Mouse (Mus musculus) midbrain, embryonic 16.5 days (tissue): ENCODE measurements around the gene Prim1. TPM values are rescaled to one million over a fixed set of nuclear protein-coding genes. Genes with fewer than 3 reads are reported as not detected.
"Not testable (repeated sequence)": the region's sequence is repeated elsewhere in the genome, so short reads cannot be mapped to it uniquely, and the experiment has no call there.

Experiments used
- ATAC-seq: fragments of 200-750 bp; cut with Nextera tagmentation; 2 replicates; pipeline ENCODE4 v1.8.0; 2017; ENCODE audit warnings: moderate TSS enrichment
- H3K27ac ChIP-seq: fragments of 300-500 bp; sonication (generic); 2 replicates; pipeline ENCODE4 v1.5.1; 2014; ENCODE audit warnings: mild to moderate bottlenecking, low read length, mixed read lengths
- H3K27me3 ChIP-seq: fragments of 300-500 bp; sonication (generic); 2 replicates; pipeline ENCODE4 v1.6.1; 2014; ENCODE audit warnings: low read depth, low read length, mixed read lengths; ENCODE audit not compliant: control insufficient read depth, insufficient read depth
- H3K36me3 ChIP-seq: fragments of 300-500 bp; sonication (generic); 2 replicates; pipeline ENCODE4 v1.6.1; 2014; ENCODE audit warnings: mild to moderate bottlenecking, low read length, moderate library complexity, mixed read lengths; ENCODE audit not compliant: control insufficient read depth, insufficient read depth
- H3K4me1 ChIP-seq: fragments of 300-500 bp; sonication (generic); 2 replicates; pipeline ENCODE4 v1.6.1; 2014; ENCODE audit warnings: mild to moderate bottlenecking, low read length, mixed read lengths; ENCODE audit not compliant: control insufficient read depth, insufficient read depth
- H3K4me2 ChIP-seq: fragments of 300-500 bp; sonication (generic); 2 replicates; pipeline ENCODE4 v1.6.1; 2014; ENCODE audit warnings: mild to moderate bottlenecking, low read length, mixed read lengths
- H3K4me3 ChIP-seq: fragments of 300-500 bp; sonication (generic); 2 replicates; pipeline ENCODE4 v1.5.1; 2014; ENCODE audit warnings: low read depth, mild to moderate bottlenecking, low read length, moderate library complexity, mixed read lengths
- H3K9ac ChIP-seq: fragments of 300-500 bp; sonication (generic); 2 replicates; pipeline ENCODE4 v1.6.1; 2014; ENCODE audit warnings: low read depth, low read length, mixed read lengths
- H3K9me3 ChIP-seq: fragments of 300-500 bp; sonication (generic); replicated peaks from 2 replicates; pipeline ENCODE4 v1.6.1; 2014; ENCODE audit warnings: mild to moderate bottlenecking, low read length, mixed read lengths; ENCODE audit not compliant: control insufficient read depth, poor library complexity, severe bottlenecking
- WGBS: fragments of 180-500 bp; shearing (Covaris S2); extraction: QIAGEN DNeasy Blood & Tissue Kit; methylation state at CpG from one replicate; pipeline ENCODE4 v1.1.7; 2014; 5-methylcytosine and 5-hydroxymethylcytosine counted together
- polyA plus RNA-seq: library from polyadenylated mRNA; unstranded; fragments of >200 nt; fragmentation: Nextera tagmentation; extraction: Ambion mirVana; gene quantifications from 2 replicates; pipeline ENCODE4 v1.2.1, GENCODE M21; 2015

The Prim1 gene
- polyA plus RNA-seq, 1 experiment from 2014 or later, result 40.1 TPM

DNA sequence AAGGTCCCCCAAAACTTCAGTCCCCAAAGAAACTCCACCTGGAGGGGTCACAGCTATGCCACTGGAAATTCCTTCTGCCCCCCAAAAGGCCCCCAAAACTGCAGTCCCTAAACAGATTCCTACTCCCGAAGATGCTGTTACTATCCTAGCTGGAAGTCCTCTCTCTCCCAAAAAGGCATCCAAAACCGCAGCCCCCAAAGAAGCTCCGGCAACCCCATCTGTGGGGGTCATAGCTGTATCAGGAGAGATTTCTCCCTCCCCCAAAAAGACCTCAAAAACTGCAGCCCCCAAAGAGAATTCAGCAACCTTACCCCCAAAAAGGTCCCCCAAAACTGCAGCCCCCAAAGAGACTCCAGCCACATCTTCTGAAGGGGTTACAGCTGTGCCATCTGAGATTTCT, 27.5 kb downstream of the Prim1 start:
- H3K9ac ChIP-seq, result no peak overlapping the region
- peaks cover 11% of the 10 kb centered on the region for H3K4me1 ChIP-seq
- H3K27ac ChIP-seq, result no peak overlapping the region
- peaks cover 23% of the 10 kb centered on the region for H3K36me3 ChIP-seq
- WGBS, result 90% methylated on average over 3 of the region's 3 CpGs
- no peak overlapping the region for H3K4me3 ChIP-seq
- no peak overlapping the region for H3K4me2 ChIP-seq
- H3K27me3 ChIP-seq, result no peaks in the 10 kb centered on the region
- no peak for ATAC-seq
- no peaks in the 10 kb centered on the region for H3K9me3 ChIP-seq

DNA sequence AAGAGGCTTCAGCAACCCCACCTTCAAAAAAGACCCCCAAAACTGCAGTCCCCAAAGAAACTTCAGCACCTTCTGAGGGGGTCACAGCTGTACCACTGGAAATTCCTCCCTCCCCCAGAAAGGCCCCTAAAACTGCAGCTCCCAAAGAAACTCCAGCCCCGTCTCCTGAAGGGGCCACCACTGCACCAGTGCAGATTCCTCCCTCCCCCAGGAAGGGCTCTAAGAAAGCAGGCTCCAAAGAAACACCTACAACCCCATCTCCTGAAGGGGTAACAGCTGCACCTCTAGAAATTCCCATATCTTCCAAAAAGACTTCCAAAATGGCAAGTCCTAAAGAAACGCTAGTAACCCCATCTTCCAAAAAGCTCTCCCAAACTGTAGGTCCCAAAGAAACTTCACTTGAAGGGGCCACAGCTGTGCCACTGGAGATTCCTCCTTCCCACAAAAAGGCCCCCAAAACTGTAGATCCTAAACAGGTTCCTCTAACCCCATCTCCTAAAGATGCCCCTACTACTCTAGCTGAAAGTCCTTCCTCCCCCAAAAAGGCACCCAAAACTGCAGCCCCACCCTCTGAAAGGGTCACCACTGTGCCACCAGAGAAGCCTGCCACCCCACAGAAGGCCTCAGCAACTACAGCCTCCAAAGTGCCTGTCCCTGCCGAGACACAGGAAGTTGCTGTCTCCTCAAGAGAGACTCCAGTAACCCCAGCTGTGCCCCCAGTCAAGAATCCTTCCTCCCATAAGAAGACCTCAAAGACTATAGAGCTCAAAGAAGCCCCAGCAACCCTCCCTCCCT, 28.3 kb downstream of the Prim1 start:
- 82% methylated on average over 3 of the region's 3 CpGs for WGBS
- no peak for ATAC-seq
- peaks cover 5% of the 10 kb centered on the region for H3K4me1 ChIP-seq
- H3K9ac ChIP-seq, result no peak overlapping the region
- H3K4me2 ChIP-seq, result no peak overlapping the region
- H3K36me3 ChIP-seq, result peaks cover 27% of the 10 kb centered on the region
- H3K27ac ChIP-seq, result no peak overlapping the region
- H3K27me3 ChIP-seq, result no peaks in the 10 kb centered on the region
- no peak overlapping the region for H3K4me3 ChIP-seq
- H3K9me3 ChIP-seq, result no peaks in the 10 kb centered on the region

DNA sequence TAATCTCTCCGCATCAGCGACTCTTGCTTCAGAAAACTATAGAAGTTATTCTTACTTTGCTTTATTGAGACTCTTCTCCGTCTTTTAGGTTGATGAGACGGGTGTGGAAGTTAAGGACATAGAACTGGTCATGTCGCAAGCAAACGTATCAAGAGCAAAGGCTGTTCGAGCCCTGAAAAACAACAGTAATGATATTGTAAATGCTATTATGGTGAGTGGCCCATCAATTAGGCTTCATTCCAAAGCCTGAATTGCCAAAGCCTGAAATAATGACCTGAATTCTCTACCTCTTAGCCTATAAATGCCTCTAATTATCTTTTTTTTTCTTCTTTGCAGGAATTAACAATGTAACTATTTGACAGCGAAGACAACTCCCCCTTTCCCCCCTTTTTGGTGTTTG, 33.2 kb downstream of the Prim1 start:
- ATAC-seq, result no peak
- H3K36me3 ChIP-seq, result peaks cover 33% of the 10 kb centered on the region
- 96% methylated on average over 8 of the region's 8 CpGs for WGBS

DNA sequence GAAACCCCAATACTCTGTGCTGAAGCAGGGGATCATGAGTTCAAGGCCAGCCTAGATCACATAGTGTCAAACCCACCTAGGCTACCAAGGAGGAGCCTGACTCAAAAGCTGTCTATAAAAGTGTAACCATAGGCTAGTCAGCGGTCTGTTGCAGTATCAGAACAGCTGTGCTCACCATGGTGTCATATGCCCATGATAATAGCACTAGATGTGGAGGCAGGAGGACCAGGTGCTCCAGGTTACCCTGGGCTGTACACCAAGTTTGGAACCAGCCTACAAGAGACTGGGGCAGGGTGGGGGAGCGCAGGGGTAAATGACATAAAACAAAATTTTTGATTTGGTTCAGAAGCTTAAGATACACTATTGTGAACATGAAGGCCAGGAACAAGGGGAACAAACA, 34.8 kb downstream of the Prim1 start:
- Histone ChIP-seq H3K27me3 (no peaks in the 10 kb centered on the region), H3K4me1 (no peaks in the 10 kb centered on the region), H3K4me2 (no peak overlapping the region), H3K27ac (no peak overlapping the region), H3K36me3 (peaks cover 31% of the 10 kb centered on the region), H3K9ac (no peak overlapping the region), H3K4me3 (no peak overlapping the region), H3K9me3 (no peaks in the 10 kb centered on the region)
- no peak for ATAC-seq
- 89% methylated on average over 2 of the region's 2 CpGs for WGBS

More for the DNA sequence above, 33.2 kb downstream of the Prim1 start:
- Histone ChIP-seq H3K27ac (no peak overlapping the region), H3K4me2 (no peak overlapping the region), H3K4me3 (no peak overlapping the region), H3K9ac (no peak overlapping the region), H3K27me3 (no peaks in the 10 kb centered on the region), H3K9me3 (no peaks in the 10 kb centered on the region), H3K4me1 (no peaks in the 10 kb centered on the region)

DNA sequence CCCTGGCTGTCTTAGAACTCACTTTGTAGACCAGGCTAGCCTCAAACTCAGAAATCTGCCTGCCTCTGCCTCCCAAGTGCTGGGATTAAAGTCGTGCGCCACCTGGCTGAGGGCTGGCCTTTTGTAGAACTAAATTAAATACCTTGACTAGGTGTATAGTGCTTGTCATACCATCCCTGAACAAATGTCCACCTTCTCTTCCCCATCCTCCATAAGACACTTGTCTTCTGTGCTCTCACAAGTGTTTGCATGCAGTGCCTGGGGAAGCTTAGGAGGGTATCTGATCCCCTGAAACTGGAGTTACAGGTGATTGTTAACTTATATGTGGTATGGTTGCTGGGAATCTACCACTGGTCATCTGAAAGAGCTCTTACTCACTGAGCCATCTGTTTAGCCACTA, 35.4 kb downstream of the Prim1 start:
- 90% methylated on average over 2 of the region's 2 CpGs for WGBS
- H3K36me3 ChIP-seq, result peaks cover 31% of the 10 kb centered on the region

DNA sequence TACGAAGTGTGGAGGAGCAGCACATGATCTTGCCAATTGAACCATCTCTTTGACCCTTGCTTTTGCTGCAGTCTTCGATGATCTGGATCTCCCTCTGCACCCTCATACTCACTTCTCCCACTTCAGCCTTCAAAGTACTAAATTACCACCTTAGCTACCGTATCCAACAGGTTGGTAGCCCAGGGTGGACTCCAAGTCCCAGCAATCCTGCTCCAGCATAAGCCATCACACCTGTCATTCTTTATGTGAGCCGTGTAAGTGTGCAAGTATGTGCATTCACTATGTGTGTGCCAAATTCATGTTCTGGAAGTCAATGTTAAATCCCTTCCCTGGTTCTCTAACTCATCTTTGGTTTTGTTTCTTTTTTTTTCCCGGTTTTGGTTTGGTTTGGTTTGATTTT, 36.6 kb downstream of the Prim1 start:
- no peak for ATAC-seq
- H3K27ac ChIP-seq, result no peak overlapping the region
- H3K27me3 ChIP-seq, result no peaks in the 10 kb centered on the region
- H3K4me1 ChIP-seq, result no peaks in the 10 kb centered on the region
- H3K9me3 ChIP-seq, result no peaks in the 10 kb centered on the region
- no peak overlapping the region for H3K4me3 ChIP-seq
- peaks cover 22% of the 10 kb centered on the region for H3K36me3 ChIP-seq
- H3K4me2 ChIP-seq, result no peak overlapping the region
- WGBS, result 96% methylated on average over 5 of the region's 5 CpGs
- H3K9ac ChIP-seq, result no peak overlapping the region

More for the DNA sequence above, 35.4 kb downstream of the Prim1 start:
- H3K9me3 ChIP-seq, result no peaks in the 10 kb centered on the region
- no peak overlapping the region for H3K27ac ChIP-seq
- H3K4me2 ChIP-seq, result no peak overlapping the region
- H3K27me3 ChIP-seq, result no peaks in the 10 kb centered on the region
- H3K4me3 ChIP-seq, result no peak overlapping the region
- H3K4me1 ChIP-seq, result no peaks in the 10 kb centered on the region
- no peak overlapping the region for H3K9ac ChIP-seq
- ATAC-seq, result no peak

DNA sequence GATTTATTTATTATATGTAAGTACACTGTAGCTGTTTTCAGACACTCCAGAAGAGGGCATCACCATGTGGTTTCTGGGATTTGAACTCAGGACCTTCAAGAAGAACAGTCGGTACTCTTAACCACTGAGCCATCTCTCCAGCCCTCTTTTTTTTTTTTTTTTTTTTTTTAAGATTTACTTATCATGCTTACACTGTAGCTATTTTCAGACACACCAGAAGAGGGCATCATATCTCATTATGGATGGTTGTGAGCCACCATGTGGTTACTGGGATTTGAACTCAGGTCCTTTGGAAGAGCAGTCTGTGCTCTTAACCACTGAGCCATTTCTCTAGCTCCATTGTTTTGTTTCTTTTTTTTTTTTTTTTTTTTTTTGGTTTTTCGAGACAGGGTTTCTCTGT, 37.2 kb downstream of the Prim1 start:
- H3K4me3 ChIP-seq, H3K27me3 ChIP-seq, H3K9me3 ChIP-seq, H3K4me2 ChIP-seq, H3K4me1 ChIP-seq, H3K9ac ChIP-seq, H3K27ac ChIP-seq, ATAC-seq: not testable (repeated sequence)
- WGBS, result 100% methylated on average over 1 of the region's 2 CpGs
- peaks cover 17% of the 10 kb centered on the region for H3K36me3 ChIP-seq

DNA sequence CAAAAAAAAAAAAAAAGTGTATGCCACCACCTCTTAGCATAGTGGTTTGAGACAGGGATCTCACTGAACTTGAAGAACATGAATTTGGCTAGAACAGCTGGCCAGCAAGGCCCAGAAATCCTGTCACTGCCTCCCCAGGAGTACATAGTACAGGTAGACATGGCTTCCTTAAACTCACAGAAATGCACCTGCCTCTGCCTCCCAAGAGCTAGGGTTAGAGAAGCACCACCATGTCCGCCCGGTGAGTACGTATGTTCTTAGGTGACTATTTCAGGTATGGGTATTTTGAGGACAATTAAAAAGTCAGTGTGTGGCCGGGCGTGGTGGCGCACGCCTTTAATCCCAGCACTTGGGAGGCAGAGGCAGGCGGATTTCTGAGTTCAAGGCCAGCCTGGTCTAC, 38.0 kb downstream of the Prim1 start:
- peaks cover 12% of the 10 kb centered on the region for H3K36me3 ChIP-seq
- no peak overlapping the region for H3K9ac ChIP-seq
- no peaks in the 10 kb centered on the region for H3K27me3 ChIP-seq
- ATAC-seq, result no peak
- H3K4me3 ChIP-seq, result no peak overlapping the region
- H3K4me1 ChIP-seq, result peaks cover 4% of the 10 kb centered on the region
- H3K9me3 ChIP-seq, result no peaks in the 10 kb centered on the region
- H3K27ac ChIP-seq, result no peak overlapping the region
- 93% methylated on average over 8 of the region's 8 CpGs for WGBS
- H3K4me2 ChIP-seq, result no peak overlapping the region

DNA sequence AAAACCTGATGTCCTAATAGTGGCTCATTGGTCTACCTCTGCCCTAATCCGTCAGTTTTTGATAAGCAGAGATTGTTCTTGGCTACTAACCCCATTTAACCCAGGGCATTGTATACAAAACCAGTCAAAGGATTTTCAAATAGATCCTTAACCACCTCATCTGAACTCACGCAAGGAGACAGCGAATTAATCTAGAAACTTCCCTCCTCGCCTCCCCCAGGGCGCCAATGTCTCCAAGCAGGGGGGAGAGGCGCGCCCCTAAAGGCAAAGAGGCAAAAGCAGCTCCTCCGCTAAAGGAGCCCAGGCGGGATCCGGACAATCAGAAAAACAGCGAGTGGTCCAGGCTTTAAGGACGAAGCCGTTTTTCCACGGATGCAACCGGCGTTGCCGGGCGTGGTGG, 43.2 kb downstream of the Prim1 start:
- H3K4me2 ChIP-seq, result peak overlapping the region; percentile 90
- peaks cover 29% of the 10 kb centered on the region for H3K4me1 ChIP-seq
- H3K4me3 ChIP-seq, result peak overlapping the region; percentile 95
- H3K9me3 ChIP-seq, result no peaks in the 10 kb centered on the region
- H3K36me3 ChIP-seq, result no peaks in the 10 kb centered on the region
- H3K27ac ChIP-seq, result peak overlapping the region; percentile 99
- ATAC-seq, result peak; percentile 7; the same call in 1 of the 2 replicates
- no peaks in the 10 kb centered on the region for H3K27me3 ChIP-seq
- under 1% methylated on average over 18 of the region's 18 CpGs for WGBS
- H3K9ac ChIP-seq, result peak overlapping the region; percentile 93
